Mouse (Mus musculus) CH12.LX (cell line): ENCODE measurements at regions not wholly inside any gene's neighbourhood (a gene's known extent, or its start where the extent isn't known, plus 50 kb on each side); places are given as distances from the start of the nearest gene placed in this dataset.

Source experiments
- DNase-seq: peaks from one replicate; pipeline ENCODE4 v3.0.0-alpha.2; 2013; ENCODE audit errors: extremely low read depth
- H3K27ac ChIP-seq: 2 replicates; pipeline ENCODE4 v1.5.1; 2012; ENCODE audit warnings: low read depth, mild to moderate bottlenecking, control low read depth, moderate library complexity; ENCODE audit not compliant: insufficient read depth
- H3K27me3 ChIP-seq: replicated peaks from 2 replicates; pipeline ENCODE3; 2012; ENCODE audit warnings: inconsistent platforms
- H3K36me3 ChIP-seq, 2 experiments: replicated peaks in 1 of 2; 2 replicates each; pipeline versions ENCODE3 to v1.6.1; 2012; ENCODE audit warnings: inconsistent platforms in 1 of 2, low read length in 1 of 2, mild to moderate bottlenecking in 1 of 2, mixed read lengths in 1 of 2, moderate library complexity in 1 of 2; ENCODE audit not compliant: control insufficient read depth in 1 of 2, insufficient read depth in 1 of 2
- H3K4me1 ChIP-seq, 2 experiments: 2 replicates each; pipeline ENCODE4 v1.6.1; 2012; ENCODE audit warnings: inconsistent platforms in 1 of 2, moderate library complexity in 1 of 2; ENCODE audit not compliant: insufficient read depth in 2 of 2, control insufficient read depth in 1 of 2
- H3K4me2 ChIP-seq: 2 replicates; pipeline ENCODE4 v1.6.1; 2012; ENCODE audit warnings: low read depth, mild to moderate bottlenecking, control low read depth; ENCODE audit not compliant: poor library complexity, insufficient read depth, severe bottlenecking
- H3K4me3 ChIP-seq, 3 experiments: fragments of 150-350 bp in 1 of 3; sonication (generic) in 1 of 3; replicated peaks in 1 of 3; 2 replicates each; pipeline versions ENCODE3 to v1.5.1; 2011 to 2012; ENCODE audit warnings: low read depth in 2 of 3, low read length in 2 of 3, mild to moderate bottlenecking in 2 of 3, moderate library complexity in 2 of 3, control low read depth in 1 of 3, improper control_type of control experiment in 1 of 3, inconsistent platforms in 1 of 3, mixed read lengths in 1 of 3; ENCODE audit not compliant: poor library complexity in 1 of 3
- H3K79me2 ChIP-seq: replicated peaks from 2 replicates; pipeline ENCODE4 v1.6.1; 2012; ENCODE audit warnings: mild to moderate bottlenecking, moderate library complexity; ENCODE audit not compliant: control insufficient read depth, poor library complexity, insufficient read depth, severe bottlenecking; ENCODE audit errors: extremely low read depth
- H3K9ac ChIP-seq: 2 replicates; pipeline ENCODE4 v1.6.1; 2012; ENCODE audit warnings: low read depth, mild to moderate bottlenecking, control low read depth, moderate library complexity; ENCODE audit not compliant: insufficient read depth
- H3K9me3 ChIP-seq: replicated peaks from 2 replicates; pipeline ENCODE3; 2012; ENCODE audit warnings: low read length, inconsistent platforms, mixed read lengths
- BHLHE40 ChIP-seq: IDR thresholded peaks from 2 replicates; pipeline ENCODE4 v1.6.1; 2011; ENCODE audit warnings: mild to moderate bottlenecking, low read depth, low read length, improper control_type of control experiment
- E2F4 ChIP-seq: IDR thresholded peaks from 2 replicates; pipeline ENCODE4 v1.6.1; 2011; ENCODE audit warnings: low read depth, low read length, improper control_type of control experiment; ENCODE audit not compliant: insufficient replicate concordance
- ELF1 ChIP-seq: IDR thresholded peaks from 2 replicates; pipeline ENCODE4 v1.6.1; 2014; ENCODE audit warnings: low read depth, mild to moderate bottlenecking, inconsistent platforms, low read length, improper control_type of control experiment
- EP300 ChIP-seq: IDR thresholded peaks from 2 replicates; pipeline ENCODE4 v1.6.1; 2011; ENCODE audit warnings: low read length, improper control_type of control experiment
- HCFC1 ChIP-seq: IDR thresholded peaks from 2 replicates; pipeline ENCODE4 v1.6.1; 2012; ENCODE audit warnings: low read depth, mild to moderate bottlenecking, inconsistent platforms, low read length, improper control_type of control experiment
- IRF4 ChIP-seq: IDR thresholded peaks from 2 replicates; pipeline ENCODE4 v1.6.1; 2014; ENCODE audit warnings: low read depth, mild to moderate bottlenecking, inconsistent platforms, low read length, improper control_type of control experiment
- JUN ChIP-seq: IDR thresholded peaks from 2 replicates; pipeline ENCODE4 v1.6.1; 2011; ENCODE audit warnings: low read depth, mild to moderate bottlenecking, low read length, improper control_type of control experiment, moderate library complexity; ENCODE audit not compliant: insufficient read depth
- JUND ChIP-seq: conservative IDR thresholded peaks from 2 replicates; pipeline ENCODE4 v1.6.1; 2011; ENCODE audit warnings: low read depth, low read length, improper control_type of control experiment
- KAT2A ChIP-seq: IDR thresholded peaks from 2 replicates; pipeline ENCODE4 v1.6.1; 2012; ENCODE audit warnings: low read length, improper control_type of control experiment, inconsistent platforms; ENCODE audit not compliant: insufficient replicate concordance
- MXI1 ChIP-seq: IDR thresholded peaks from 2 replicates; pipeline ENCODE4 v1.6.1; 2011; ENCODE audit warnings: mild to moderate bottlenecking, low read depth, low read length, improper control_type of control experiment
- RAD21 ChIP-seq: IDR thresholded peaks from 2 replicates; pipeline ENCODE4 v1.6.1; 2011; ENCODE audit warnings: low read depth, mild to moderate bottlenecking, low read length, improper control_type of control experiment, moderate library complexity
- SIN3A ChIP-seq: IDR thresholded peaks from 2 replicates; pipeline ENCODE4 v1.6.1; 2012; ENCODE audit warnings: low read length, improper control_type of control experiment, inconsistent platforms
- TBP ChIP-seq: conservative IDR thresholded peaks from 2 replicates; pipeline ENCODE4 v1.6.1; 2011; ENCODE audit warnings: low read depth, low read length, improper control_type of control experiment
- UBTF ChIP-seq: IDR thresholded peaks from 2 replicates; pipeline ENCODE4 v1.6.1; 2012; ENCODE audit warnings: low read depth, mild to moderate bottlenecking, inconsistent platforms, low read length, improper control_type of control experiment, moderate library complexity
- USF2 ChIP-seq: conservative IDR thresholded peaks from 2 replicates; pipeline ENCODE4 v1.6.1; 2011; ENCODE audit warnings: low read depth, low read length, improper control_type of control experiment
- ZNF384 ChIP-seq: IDR thresholded peaks from 2 replicates; pipeline ENCODE4 v1.6.1; 2012; ENCODE audit warnings: low read depth, low read length, improper control_type of control experiment, inconsistent platforms
- dilution Hi-C: fragments of 300-500 bp; cut with MboI; formaldehyde crosslinking; loops from 2 replicates; pipeline ENCODE4 v1.14.3; 2020; ENCODE audit warnings: low sequenced_read_pairs; ENCODE audit not compliant: extremely low pct_unique_long_range_greater_than_20kb, extremely low pct_ligation_motif_present
- in situ Hi-C: fragments of 300-500 bp; cut with MboI; formaldehyde crosslinking; loops from 3 replicates; pipeline ENCODE4 v1.14.3; 2019; ENCODE audit warnings: low sequenced_read_pairs, low pct_ligation_motif_present, low pct_unique_long_range_greater_than_20kb, mixed read lengths

DNA sequence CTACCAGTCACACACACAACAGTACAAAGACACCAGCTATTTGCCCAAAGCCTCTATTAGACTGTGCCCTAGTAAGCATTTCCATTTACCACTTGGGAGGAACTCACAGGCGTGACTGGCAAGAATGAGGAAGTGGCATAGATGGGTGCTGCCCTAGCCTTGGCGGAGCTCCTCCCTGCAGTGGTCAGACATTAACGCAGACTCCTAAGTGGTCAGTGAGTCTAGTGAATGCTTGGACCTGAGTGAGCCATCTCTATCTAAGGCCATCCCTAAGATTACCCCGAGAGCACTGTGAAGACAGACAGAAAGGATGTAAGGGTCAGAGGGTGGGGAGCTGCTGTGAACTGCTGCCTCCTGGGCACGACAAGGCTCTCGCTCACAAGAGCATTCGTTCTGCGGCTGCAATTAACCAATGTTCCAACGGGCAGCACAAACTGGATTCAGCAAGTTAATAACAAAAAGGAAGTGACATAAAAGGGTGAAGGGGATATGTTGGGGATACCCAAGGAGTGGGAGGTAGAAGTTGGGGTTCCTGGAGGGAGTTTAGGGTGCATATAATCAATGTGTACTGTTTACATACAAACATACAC lies 206.0 kb upstream of the Smim15 start:
- Histone ChIP-seq H3K27ac (no peak overlapping the region), H3K9ac (no peak overlapping the region), H3K4me1 (peaks cover 12 to 21% of the 10 kb centered on the region in 2 experiments), H3K4me2 (no peak overlapping the region), H3K36me3 (no peaks in the 10 kb centered on the region), H3K27me3 (no peaks in the 10 kb centered on the region), H3K79me2 (0 out of 2 replicates have a peak, but pooled peaks cover 4% of the 10 kb centered on the region), H3K4me3 (no peak overlapping the region), H3K9me3 (no peaks in the 10 kb centered on the region)
- in situ Hi-C loops: no loop called here
- dilution Hi-C loops: no loop called here
- peak; percentile 43 for DNase-seq
- TF ChIP-seq BHLHE40: 0 out of 2 replicates have a peak, but pooled peaks have one; percentile 5
- no peak for TF ChIP-seq HCFC1
- no peak for TF ChIP-seq RAD21
- TF ChIP-seq IRF4: no peak
- 0 out of 2 replicates have a peak, but pooled peaks have one; percentile 13 for TF ChIP-seq EP300
- no peak for TF ChIP-seq ZNF384
- no peak for TF ChIP-seq MXI1
- peak; percentile 54; the same call in 1 of the 2 replicates for TF ChIP-seq ELF1

DNA sequence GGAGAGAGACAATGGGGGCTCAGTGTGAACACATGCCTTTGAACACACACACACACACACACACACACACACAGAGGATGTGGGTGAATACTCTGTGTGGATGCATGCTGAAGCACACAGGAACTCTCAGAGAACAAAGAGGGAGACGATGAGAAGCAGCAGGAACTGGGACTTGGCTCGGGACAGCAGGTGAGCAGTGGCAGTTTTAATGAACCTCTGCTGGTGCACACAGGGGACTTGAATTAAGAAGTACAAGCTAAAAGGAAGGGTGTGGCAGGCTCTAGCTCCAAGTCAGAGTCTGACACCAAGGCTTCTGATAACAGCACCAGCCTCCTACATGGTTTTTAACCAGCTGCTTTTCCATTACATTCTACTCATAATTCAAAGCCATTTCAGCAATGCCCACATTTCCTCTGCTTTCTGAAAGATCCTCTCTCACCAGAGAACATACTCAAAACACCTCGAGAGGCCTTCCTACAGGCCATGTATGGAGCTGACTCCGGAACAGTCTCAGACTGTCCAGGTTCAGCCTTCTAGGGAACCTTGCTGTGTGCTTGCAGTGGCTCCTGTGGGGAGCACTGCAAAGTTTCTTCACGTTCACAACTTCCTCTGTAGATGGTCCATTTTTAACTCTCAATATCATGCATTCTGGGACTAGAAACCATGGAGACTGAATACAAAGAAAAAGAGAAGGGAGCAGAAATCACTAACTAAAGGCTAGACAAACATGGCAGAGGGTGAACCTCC lies 206.9 kb upstream of the Smim15 start:
- no peak for TF ChIP-seq JUND
- no peak for TF ChIP-seq SIN3A
- TF ChIP-seq ZNF384: no peak
- TF ChIP-seq E2F4: no peak
- TF ChIP-seq KAT2A: no peak
- no peak for TF ChIP-seq USF2
- TF ChIP-seq IRF4: no peak
- TF ChIP-seq TBP: no peak
- TF ChIP-seq UBTF: no peak
- TF ChIP-seq JUN: no peak
- in situ Hi-C loops (no loop called here), dilution Hi-C loops (no loop called here)
- no peaks in the 10 kb centered on the region for H3K36me3 ChIP-seq
- no peak for DNase-seq
- H3K27me3 ChIP-seq: no peaks in the 10 kb centered on the region
- no peak overlapping the region for H3K27ac ChIP-seq
- no peak overlapping the region for H3K4me3 ChIP-seq
- H3K79me2 ChIP-seq: 0 out of 2 replicates have a peak, but pooled peaks cover 4% of the 10 kb centered on the region
- H3K4me2 ChIP-seq: no peak overlapping the region; the same call in 1 of the 2 replicates
- H3K9ac ChIP-seq: no peak overlapping the region
- H3K9me3 ChIP-seq: no peaks in the 10 kb centered on the region
- H3K4me1 ChIP-seq: peaks cover 12 to 21% of the 10 kb centered on the region in 2 experiments
